Mouse (Mus musculus): ENCODE measurements around the gene Nt5m.
A peak's percentile ranks its signal among the peaks of the same experiment; 100 is the strongest.

Gene Nt5m

DNA sequence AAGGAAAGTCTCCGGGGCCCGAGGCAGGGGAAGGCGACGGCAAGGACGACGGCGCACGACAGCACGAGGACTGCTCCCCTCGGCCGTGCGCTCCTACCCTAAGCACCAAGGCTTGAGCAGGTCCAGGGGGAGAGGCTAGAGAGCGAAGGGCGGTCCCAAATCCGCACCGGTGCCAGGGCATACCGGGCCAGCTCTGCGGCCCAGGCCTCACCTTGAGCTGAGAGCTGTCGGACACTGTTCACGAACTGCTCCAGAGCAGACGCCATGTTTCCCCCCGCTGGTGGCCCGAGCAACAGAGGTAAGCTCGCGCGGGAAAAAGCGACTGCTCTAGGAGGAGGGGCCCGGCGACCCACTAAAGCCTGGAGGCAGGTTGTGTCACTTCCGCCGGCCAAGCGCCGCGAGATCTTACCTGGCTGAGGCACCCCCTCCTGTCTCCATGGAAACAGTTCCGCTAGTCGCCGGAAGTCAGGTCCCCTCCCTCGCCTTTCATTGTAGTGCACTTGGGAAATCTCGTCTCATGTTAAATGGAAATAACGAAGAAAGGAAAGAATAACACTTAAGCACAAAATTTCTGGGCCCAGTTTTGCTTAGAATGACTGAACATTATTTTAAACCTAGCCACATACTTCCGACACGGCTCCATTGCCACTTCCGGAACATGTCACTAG, 346 bp downstream of the Nt5m start, which contains the start of gene Cops3:
Gene Cops3, minus strand, starts transcription at position 380 of the 668 bp plus-strand sequence.
- peak; percentile 90 to 95 for DNase-seq (ENCODE audit: low spot score in 2 of 2)

DNA sequence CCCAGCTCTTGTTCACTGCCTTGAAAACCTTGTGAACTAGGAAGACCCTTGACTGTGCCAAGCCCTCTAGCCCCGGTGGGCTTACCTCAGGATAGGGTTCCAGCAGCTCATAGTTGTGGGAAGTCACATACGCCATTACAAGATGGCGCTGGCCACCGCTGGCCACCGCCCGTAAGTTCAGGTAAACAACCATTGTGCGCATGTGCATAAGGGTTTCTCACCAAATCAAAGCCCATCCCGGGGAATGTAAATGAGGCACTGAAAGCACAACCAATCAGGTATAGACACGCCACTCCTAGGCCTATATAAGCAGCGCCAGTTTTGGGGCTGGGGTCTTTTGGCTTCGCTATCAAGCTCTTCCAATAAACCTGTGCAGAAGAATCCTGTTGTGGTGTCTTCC, 7.1 kb downstream of the Nt5m start:
- DNase-seq (ENCODE audit: low spot score in 2 of 2), result no peak

DNA sequence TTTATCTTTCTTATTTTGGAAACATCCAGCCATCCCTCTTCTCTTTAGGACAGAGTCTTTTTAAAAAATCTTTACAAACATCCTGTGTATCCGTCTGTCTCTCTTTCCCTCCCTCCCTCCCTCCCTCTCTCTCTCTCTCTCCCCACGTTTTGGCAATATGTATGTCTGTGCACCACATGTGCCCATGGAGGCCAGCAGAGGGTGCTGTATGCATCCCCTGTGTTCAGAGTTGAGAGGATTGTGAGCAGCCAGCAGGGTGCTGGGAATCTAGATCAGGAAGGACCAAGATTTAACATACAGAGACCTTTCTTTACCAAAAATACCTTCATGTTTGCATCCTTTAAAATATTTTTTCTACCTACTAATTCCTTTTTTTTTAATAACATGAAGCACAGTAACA, 7.9 kb downstream of the Nt5m start:
- peak in 1 of 2 experiments; percentile 22 for DNase-seq (ENCODE audit: low spot score in 2 of 2)

DNA sequence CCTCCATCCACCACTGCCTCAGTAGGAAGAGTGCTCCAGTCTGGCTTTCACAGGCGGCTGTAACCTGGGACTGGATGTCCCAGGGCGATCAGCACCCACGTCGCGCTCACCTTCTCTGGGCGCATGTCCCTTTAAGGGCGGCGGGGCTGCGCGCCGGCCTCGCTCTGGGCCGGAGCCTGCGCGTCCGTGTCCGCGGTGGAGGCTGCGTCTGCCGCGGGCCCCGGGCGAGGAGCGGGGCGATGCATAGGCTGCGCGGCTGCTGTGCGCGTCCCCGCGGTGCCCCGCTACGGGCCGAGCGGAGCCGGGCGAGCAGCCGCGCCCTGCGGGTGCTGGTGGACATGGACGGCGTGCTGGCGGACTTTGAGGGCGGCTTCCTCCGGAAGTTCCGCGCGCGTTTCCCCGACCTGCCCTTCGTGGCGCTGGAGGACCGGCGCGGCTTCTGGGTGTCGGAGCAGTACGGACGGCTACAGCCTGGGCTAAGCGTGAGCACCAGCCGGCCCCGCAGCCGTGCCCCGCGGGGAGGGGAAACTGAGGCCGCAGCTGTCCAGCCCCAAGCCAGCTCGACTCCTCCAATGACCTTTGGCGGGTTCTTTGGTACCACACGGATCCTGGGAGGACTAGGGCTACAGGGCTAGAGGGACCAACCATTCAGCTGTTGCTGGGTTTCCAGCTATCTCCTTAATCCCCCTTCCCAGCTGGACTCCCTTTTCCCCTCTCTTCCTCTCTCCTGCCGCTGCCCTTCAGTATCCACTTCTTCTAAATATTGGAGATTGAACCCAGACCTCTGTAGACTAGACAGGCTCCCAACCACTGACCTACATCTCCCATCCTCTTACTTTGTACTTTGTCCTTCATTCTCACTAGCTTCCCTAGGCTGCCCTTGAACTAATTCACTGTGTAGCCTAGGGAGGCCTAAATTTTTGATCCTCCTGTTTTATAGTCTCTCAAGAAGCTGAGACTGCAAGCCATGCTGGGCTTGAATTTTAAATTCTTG, 8.9 kb downstream of the Nt5m start:
- peak in 1 of 2 experiments; percentile 60 for DNase-seq (ENCODE audit: low spot score in 2 of 2)

DNA sequence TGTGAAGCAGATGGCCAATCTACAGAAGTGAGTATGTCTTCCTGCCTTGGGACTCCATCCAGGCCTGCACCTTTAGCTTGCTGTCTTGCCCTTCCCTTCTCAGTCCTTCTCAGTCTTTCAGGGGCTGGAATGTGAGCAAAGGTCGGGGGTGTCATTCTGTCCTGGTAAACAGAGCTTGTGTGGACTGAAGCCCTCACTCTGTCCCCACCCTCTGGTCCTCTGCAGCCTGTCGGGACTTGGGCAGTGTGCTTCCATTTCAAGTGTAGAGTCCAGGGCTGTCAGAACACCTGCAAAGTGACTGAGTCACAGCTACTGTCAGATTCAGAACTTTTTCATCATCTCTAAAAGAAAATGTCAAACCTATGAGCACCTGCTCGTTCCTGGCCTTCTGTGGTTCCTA, 13.6 kb downstream of the Nt5m start:
- DNase-seq (ENCODE audit: low spot score in 2 of 2), result no peak

DNA sequence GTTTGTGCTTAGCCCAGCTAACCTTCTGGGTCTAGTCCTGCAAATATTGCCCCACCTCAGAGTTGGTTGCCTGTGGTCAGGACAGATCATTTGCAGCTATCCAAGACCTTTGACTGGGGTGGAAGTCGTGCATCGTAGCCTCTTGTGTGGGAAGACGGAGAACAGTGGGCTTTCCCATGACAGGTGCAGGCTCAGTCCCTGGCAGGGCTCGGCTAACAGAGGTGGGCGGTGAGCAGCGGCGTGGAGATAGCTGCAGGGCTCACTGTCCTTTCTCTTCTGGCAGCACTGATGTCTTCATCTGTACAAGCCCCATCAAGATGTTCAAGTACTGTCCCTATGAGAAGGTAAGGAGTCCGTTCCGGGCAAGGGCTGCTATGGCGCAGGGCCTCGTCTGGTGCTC, 21.2 kb downstream of the Nt5m start:
- DNase-seq (ENCODE audit: low spot score in 2 of 2), result peak in 1 of 2 experiments; percentile 42

DNA sequence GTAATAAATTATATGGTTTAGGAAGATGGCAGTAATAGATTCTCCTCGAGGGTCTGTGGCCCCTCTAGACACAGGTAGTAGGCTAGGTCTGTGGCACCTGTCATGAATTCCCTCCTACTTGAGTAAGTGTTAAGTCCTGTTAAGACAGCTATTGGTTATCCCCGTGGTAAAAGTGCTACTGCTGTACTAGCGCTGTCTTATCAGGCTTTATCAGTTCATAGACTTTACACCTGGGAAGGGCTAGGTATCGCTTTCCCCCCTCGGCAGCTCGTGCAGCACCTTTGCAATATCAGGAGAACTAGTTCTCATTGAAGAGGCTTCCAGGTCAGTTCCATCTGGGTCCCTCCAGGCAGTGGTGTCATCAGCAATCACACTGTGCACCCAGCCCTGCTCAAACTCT, 25.1 kb downstream of the Nt5m start:
- no peak for DNase-seq (ENCODE audit: low spot score in 2 of 2)

DNA sequence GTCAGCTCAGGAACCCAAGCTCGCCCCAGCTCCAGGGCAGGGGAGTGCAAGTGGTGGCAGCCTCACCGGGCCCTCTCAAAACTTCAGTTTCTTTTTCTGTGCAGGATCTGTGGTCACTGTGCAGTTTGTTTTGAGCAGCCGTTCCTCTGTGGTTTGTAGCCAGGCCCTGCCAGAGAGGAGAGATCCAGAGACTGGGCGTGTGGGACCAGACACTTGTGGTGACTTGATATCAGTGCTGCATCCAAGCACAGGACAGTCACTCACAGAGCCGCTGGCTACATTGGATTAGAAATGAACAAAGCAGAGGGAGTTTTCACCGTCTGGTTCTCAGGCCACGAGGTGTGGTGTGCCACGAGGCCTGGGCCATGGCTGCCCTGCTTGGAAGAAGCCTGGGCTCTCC, 32.9 kb downstream of the Nt5m start:
- DNase-seq (ENCODE audit: low spot score in 2 of 2), result no peak

DNA sequence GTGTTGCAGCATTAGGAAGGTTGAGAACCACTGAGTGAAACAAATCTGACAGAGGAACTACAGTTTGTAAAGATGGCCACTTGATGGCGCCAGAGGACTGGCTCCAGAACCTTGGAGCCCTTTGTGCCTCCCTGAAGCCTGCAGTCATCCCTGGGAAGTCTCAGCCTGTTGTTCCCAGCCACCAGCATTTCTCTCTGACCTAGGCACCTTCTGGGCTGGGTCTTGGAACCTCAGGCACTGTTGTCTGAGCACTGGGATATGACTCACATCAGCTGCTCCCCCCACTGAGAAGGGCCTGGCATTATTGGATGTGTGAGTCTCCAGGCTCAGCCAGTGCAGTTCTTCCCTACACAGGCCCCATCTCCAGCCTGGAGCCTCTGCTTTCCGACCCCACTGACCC, 40.8 kb downstream of the Nt5m start:
- peak; percentile 36 to 68 for DNase-seq (ENCODE audit: low spot score in 2 of 2)

DNA sequence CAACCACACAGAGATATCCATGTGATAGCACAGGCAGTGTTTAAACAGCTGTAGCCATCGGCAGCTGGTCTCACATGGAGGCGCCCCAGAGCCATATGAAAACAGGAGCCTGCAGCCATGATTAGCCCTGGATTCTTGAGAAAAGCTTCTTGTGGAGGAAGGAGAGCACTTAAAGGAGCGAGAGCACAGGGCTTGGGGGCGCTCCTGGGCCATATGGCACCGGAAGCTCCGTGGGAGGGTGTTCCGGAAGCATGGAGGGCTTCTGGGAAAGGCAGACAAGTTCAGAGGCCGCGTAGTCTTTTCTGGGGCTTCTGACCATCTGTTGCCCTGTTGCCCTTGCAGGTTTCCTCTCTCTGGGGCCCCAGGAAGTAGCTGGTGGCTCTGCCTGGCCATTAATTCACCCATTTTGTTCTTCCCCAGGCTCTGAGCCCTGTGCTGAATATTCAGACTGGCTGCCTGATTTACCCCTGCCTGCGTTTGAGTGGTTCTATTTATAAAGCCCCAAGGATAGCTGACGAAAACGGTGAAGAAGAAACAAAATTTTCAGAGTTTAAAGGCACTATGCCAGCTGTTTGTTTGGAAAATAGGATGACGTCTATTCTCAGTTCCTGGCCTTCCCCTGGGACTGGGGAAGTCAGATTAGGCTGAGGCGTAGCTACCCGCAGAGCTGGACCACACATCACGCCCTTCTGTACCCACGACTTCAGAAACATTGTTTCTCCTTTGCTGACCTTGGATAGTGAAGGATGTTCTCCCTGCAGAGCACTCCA, 46.2 kb downstream of the Nt5m start:
- no peak for DNase-seq (ENCODE audit: low spot score in 2 of 2)

DNA sequence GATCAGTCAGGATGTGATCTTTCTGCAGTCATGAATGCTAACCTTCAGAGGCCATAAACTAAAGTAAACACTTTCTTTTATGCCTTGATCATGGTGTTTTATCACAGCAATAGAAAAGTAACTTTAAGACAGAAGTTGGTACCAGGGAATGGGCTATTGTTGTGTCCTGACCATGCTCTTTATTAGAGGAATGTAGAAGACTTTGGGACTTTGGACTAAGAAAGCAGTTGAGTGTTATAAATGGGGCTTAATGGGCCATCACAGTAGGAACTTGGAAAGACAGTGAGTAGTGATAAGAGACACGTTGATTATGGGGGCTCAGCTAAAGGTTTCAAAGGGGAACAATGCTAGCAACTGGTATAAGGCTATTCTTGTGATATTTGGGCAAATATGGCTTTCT, 47.7 kb downstream of the Nt5m start:
- no peak for DNase-seq (ENCODE audit: low spot score in 2 of 2)

DNA sequence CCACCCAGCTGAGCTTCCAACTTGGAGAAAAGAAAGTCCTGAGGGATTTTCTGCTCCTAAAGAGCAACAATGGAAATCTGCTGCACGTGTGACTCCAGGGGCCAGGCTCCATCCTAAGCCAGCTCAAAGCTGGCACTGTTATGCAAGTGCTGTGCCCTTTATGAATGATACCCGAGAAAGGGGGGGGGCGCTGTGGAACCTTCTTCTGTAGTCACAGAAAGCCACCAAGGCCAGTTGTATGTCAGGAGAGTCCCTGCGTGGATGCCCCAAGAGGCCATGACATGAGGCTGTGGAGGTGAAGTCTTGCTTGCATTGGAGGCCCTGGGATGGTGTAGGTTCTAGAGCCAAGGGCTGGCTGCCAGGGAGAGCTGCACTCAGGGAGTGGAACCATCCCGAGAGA, 48.9 kb downstream of the Nt5m start:
- DNase-seq (ENCODE audit: low spot score in 2 of 2), result no peak

DNA sequence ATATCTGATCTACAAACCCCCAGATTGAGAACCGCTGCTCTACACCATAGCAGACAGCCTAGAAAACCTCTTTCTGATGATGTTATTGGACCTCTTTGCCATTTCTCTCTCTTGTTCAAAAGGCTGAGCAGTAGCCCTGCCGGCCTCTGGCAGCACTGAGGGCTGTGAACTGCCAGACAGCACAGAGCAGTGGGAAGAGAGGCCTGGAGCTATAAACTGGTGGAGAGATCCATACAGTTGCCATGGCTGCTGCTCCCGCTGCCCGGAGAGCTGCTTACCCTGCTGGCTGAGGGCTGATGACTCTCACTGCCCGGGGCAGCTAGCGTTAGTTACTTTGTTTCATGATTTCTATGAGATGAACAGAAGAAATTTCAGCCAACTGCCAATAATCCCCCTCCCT, 52.6 kb downstream of the Nt5m start:
- no peak for DNase-seq (ENCODE audit: low spot score in 2 of 2)

DNA sequence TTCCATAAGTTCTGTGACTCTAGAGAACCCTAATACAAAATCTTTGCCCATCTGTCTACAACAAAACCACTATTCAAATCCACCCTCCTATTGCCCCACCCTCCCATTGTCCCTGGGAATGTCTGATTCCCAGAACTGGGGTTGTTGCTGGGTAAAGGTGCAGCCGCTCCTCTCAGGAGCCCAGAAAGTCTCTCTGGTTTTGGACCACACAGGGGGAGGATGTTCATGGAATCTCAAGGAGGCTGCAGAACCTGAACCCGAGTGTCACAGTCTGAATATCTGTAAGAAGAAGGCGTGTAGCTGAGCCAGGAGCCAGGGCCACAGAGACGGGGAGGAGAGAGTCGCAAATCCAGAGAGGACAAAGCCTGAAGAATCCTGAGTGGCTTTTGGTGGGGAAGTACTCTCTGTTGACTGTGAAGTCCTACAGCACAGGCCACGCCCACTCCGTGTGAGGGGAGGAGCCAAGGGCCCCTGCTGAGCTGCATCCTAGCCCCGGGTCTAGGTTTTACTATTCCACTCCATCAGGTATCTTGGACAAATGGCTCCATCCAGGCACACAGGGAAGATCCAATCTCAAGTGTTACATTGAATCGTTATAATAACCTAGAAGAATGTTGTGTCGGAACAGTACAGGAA, 54.0 kb downstream of the Nt5m start:
- DNase-seq (ENCODE audit: low spot score in 2 of 2), result no peak

DNA sequence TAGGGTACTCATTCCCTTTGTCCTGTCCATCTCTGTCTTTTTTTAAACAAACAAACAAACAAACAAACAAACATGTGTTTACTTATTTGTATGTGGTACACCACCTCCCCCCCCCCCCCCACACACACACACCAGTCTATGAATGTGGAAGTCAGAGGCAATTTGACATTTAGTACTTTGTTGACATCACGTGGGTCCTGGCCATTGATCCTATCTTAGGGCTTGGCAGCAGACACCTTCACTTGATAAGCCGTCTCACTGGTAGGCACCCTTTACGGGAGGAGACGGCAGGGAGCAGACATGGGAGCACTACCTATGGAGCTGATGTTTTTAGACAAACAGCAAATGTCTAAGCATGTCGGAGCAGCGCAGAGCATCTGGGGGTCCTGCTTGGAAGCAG, 55.7 kb downstream of the Nt5m start:
- DNase-seq (ENCODE audit: low spot score in 2 of 2), result no peak

DNA sequence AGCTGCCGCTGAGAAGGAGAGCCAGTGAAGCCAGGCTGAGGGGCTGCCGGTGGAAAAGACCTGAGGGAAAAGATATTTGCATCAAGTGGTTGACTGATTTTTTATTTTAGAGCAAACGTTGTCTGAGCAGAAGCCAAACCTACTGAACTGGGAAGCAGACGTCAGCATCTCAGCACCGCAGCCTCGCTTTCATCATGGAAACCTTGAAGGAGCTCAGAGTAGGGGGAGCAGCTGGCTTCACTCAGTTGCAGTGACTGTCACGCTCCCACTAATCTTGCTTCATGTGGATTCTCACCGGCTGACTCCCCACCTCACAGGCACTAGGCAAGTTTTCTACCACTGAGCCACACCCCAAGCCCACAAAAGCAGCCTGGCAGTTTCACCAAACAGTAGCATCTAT, 56.1 kb downstream of the Nt5m start:
- no peak for DNase-seq (ENCODE audit: low spot score in 2 of 2)

DNA sequence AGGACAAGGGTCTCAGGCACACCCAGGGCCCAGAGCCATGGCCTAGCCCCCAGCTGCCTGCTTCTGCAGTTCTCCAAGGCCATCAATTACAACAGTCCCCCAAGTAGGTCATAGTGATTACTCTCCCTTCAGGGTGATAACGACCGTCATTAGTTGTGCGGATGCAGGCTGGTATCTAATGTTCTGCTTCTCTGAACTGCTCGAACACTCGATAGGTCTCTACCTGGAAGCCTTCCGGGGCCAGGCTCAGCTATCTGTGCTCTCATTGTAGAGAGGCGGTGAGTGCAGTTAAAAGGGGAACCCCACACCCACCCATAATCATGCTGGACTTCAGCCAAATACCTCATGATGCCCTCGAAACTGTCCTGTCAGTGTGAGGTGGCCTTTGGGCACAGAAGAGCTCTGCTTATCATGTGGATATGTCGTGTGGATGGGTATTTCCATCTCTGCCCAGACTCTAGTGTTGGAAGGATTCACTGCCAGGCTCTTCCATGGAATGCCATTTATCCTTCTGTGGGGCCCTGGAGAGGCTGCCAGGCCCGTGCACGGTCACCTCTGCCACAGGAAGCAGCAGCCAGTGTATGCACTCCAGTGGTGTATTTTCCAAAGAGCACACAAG, 58.8 kb downstream of the Nt5m start:
- no peak for DNase-seq (ENCODE audit: low spot score in 2 of 2)

DNA sequence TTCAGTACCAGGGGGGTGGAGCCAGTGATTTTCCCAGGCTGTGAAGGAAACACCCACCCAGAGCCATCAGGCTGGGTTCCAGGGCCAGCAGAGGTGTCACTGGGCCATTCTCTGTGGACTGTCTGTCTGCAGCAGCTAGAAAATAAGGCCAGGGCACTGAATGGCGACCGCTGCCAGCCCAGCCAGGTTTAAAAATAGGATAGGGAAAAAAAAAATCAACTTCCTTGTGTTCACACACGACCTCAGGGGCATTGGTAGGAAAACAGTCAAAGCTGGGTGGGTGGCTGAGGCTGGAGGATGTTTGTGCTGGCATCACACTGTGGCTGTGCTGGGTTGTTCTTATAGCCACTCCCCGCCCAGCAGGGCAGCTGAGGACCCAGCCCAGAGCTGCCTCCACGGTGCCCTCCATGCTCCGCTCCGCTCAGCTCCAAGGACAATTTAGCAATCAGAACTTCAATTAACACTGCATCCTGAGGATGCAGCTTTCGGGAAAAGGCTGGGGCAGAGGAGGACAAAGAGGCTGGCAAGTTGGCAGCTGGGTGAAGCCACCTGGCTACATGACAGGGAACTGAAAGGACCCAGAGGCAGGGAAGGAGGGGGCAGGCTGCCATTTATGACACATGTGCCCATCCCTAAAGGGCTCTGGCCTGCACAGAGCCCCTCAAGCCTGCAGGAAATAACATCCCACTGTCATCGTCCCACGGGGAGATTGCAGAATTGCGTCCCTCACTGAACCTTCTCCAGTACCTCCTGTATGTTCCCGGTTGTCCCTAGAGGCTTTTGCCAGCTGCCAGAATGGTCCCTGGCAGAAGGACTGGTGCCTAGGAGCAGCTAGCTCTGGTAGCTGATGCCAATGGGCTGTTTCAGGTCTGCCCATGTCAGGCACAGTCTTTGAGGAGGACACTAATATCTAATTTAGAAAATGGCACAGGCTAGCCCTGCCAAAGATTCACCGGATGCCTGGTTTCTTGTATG, 60.8 kb downstream of the Nt5m start:
- DNase-seq (ENCODE audit: low spot score in 2 of 2), result no peak

DNA sequence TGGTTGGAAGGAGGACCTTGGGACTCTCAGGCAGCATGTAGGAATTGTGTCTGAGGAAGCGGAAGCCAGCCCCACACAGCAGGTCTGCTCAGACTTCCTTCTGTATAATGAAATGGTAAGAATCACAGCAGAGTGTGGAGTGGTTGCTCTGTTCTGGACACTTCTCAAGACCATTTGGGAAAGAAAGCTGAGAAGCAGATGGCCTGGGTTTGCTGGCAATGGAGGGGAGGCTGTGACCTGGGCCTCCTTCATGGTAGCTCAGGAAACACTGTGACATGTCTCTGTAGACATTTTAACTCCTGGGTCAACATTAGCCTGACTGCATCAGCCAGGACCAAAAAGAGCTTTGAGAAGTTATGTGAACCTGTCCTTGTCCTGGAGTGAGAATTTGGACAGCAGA, 61.7 kb downstream of the Nt5m start:
- no peak for DNase-seq (ENCODE audit: low spot score in 2 of 2)
